Mouse (Mus musculus) midbrain, embryonic 15.5 days (tissue): Measurements from ENCODE around the gene Ksr2. TPM values are rescaled to one million over a fixed set of nuclear protein-coding genes. Genes with fewer than 3 reads are reported as not detected.
"Not testable (repeated sequence)": the region's sequence is repeated elsewhere in the genome, so short reads cannot be mapped to it uniquely, and the experiment has no call there.

Source experiments
- ATAC-seq: fragments of 200-750 bp; cut with Nextera tagmentation; replicated peaks from 2 replicates; pipeline ENCODE4 v1.8.0; 2017; ENCODE audit warnings: moderate TSS enrichment
- H3K27ac ChIP-seq: fragments of 300-500 bp; sonication (generic); 2 replicates; pipeline ENCODE4 v1.5.1; 2015; ENCODE audit warnings: mild to moderate bottlenecking, inconsistent platforms
- H3K27me3 ChIP-seq: fragments of 300-500 bp; sonication (generic); replicated peaks from 2 replicates; pipeline ENCODE4 v1.6.1; 2015; ENCODE audit warnings: inconsistent platforms
- H3K36me3 ChIP-seq: fragments of 300-500 bp; sonication (generic); replicated peaks from 2 replicates; pipeline ENCODE4 v1.6.1; 2015; ENCODE audit warnings: inconsistent platforms
- H3K4me1 ChIP-seq: fragments of 300-500 bp; sonication (generic); 2 replicates; pipeline ENCODE4 v1.6.1; 2015; ENCODE audit warnings: inconsistent platforms
- H3K4me2 ChIP-seq: fragments of 300-500 bp; sonication (generic); 2 replicates; pipeline ENCODE4 v1.6.1; 2015; ENCODE audit warnings: inconsistent platforms, mild to moderate bottlenecking, moderate library complexity
- H3K4me3 ChIP-seq: fragments of 300-500 bp; sonication (generic); 2 replicates; pipeline ENCODE4 v1.5.1; 2015; ENCODE audit warnings: mild to moderate bottlenecking, inconsistent platforms
- H3K9ac ChIP-seq: fragments of 300-500 bp; sonication (generic); 2 replicates; pipeline ENCODE4 v1.6.1; 2015; ENCODE audit warnings: mild to moderate bottlenecking, inconsistent platforms
- H3K9me3 ChIP-seq: fragments of 300-500 bp; sonication (generic); 2 replicates; pipeline ENCODE4 v1.6.1; 2016; ENCODE audit warnings: inconsistent platforms
- WGBS: fragments of 180-500 bp; shearing (Covaris S2); methylation state at CpG from one replicate; pipeline ENCODE4 v1.1.7; 2015; ENCODE audit warnings: mixed read lengths; 5-methylcytosine and 5-hydroxymethylcytosine counted together
- polyA plus RNA-seq: library from polyadenylated mRNA; unstranded; fragments of >200 nt; fragmentation: Nextera tagmentation; extraction: Ambion mirVana; gene quantifications from 2 replicates; pipeline ENCODE4 v1.2.1, GENCODE M21; 2015

The Ksr2 gene
- polyA plus RNA-seq = 10.2 TPM in 2 replicates

GRCm38 (mm10) chr5:117413507-117414501 lies at the start of gene Ksr2:
Ksr2 (plus strand) TSS chr5:117414000.
- Histone ChIP-seq H3K36me3 (no peaks in the 10 kb centered on the region), H3K4me1 (peaks cover 26% of the 10 kb centered on the region), H3K27me3 (0 out of 2 replicates have a peak, but pooled peaks cover 4% of the 10 kb centered on the region), H3K9me3 (no peaks in the 10 kb centered on the region), H3K4me3 (peak within 1 kb of the TSS; percentile 87), H3K9ac (peak within 1 kb of the TSS; percentile 95), H3K4me2 (peak within 1 kb of the TSS; percentile 67), H3K27ac (peak within 1 kb of the TSS; percentile 100)
- ATAC-seq = peak; percentile 91
- under 1% methylated on average over 86 of the region's 89 CpGs for WGBS

GRCm38 (mm10) chr5:117364821-117365220 lies 49.0 kb upstream of the Ksr2 start:
- peaks cover 20% of the 10 kb centered on the region for H3K4me1 ChIP-seq
- no peak overlapping the region for H3K4me3 ChIP-seq
- 90% methylated on average over 3 of the region's 3 CpGs for WGBS
- peaks cover 32% of the 10 kb centered on the region; the same call in 1 of the 2 replicates for H3K36me3 ChIP-seq
- ATAC-seq = no peak
- no peak overlapping the region for H3K9ac ChIP-seq
- H3K9me3 ChIP-seq = no peaks in the 10 kb centered on the region
- H3K4me2 ChIP-seq = no peak overlapping the region
- H3K27ac ChIP-seq = no peak overlapping the region
- no peaks in the 10 kb centered on the region for H3K27me3 ChIP-seq

GRCm38 (mm10) chr5:117365904-117366561 lies 47.8 kb upstream of the Ksr2 start:
- Histone ChIP-seq H3K4me1 (peaks cover 7% of the 10 kb centered on the region), H3K9ac (no peak overlapping the region), H3K36me3 (peaks cover 40% of the 10 kb centered on the region; the same call in 1 of the 2 replicates), H3K27ac (no peak overlapping the region), H3K4me2 (no peak overlapping the region), H3K4me3 (no peak overlapping the region), H3K9me3 (no peaks in the 10 kb centered on the region), H3K27me3 (no peaks in the 10 kb centered on the region)
- ATAC-seq = no peak
- 87% methylated on average over 13 of the region's 13 CpGs for WGBS

GRCm38 (mm10) chr5:117367206-117367605 lies 46.6 kb upstream of the Ksr2 start:
- no peak overlapping the region for H3K4me3 ChIP-seq

GRCm38 (mm10) chr5:117370592-117370991 lies 43.2 kb upstream of the Ksr2 start:
- Histone ChIP-seq H3K4me2 (no peak overlapping the region), H3K27me3 (no peaks in the 10 kb centered on the region), H3K27ac (no peak overlapping the region), H3K9ac (no peak overlapping the region), H3K4me3 (no peak overlapping the region), H3K4me1 (no peaks in the 10 kb centered on the region), H3K9me3 (no peaks in the 10 kb centered on the region), H3K36me3 (peaks cover 55% of the 10 kb centered on the region)
- 89% methylated on average over 10 of the region's 10 CpGs for WGBS
- ATAC-seq = no peak

More at GRCm38 (mm10) chr5:117367206-117367605, 46.6 kb upstream of the Ksr2 start:
- Histone ChIP-seq H3K9me3 (no peaks in the 10 kb centered on the region), H3K36me3 (peaks cover 49% of the 10 kb centered on the region; the same call in 1 of the 2 replicates), H3K4me2 (no peak overlapping the region), H3K4me1 (peaks cover 5% of the 10 kb centered on the region; the same call in 1 of the 2 replicates), H3K27ac (no peak overlapping the region), H3K9ac (no peak overlapping the region), H3K27me3 (no peaks in the 10 kb centered on the region)
- ATAC-seq = no peak
- 68% methylated on average over 8 of the region's 8 CpGs for WGBS

- ATAC-seq = no peak
Observed at GRCm38 (mm10) chr5:117373418-117373817, 40.4 kb upstream of the Ksr2 start.

GRCm38 (mm10) chr5:117374372-117375049 lies 39.3 kb upstream of the Ksr2 start:
- H3K9ac ChIP-seq = no peak overlapping the region
- no peaks in the 10 kb centered on the region for H3K9me3 ChIP-seq
- H3K36me3 ChIP-seq = peaks cover 59% of the 10 kb centered on the region
- ATAC-seq = no peak
- no peak overlapping the region for H3K27ac ChIP-seq
- 92% methylated on average over 7 of the region's 7 CpGs for WGBS
- H3K27me3 ChIP-seq = no peaks in the 10 kb centered on the region
- no peak overlapping the region for H3K4me3 ChIP-seq
- no peak overlapping the region for H3K4me2 ChIP-seq
- no peaks in the 10 kb centered on the region for H3K4me1 ChIP-seq

More at GRCm38 (mm10) chr5:117373418-117373817, 40.4 kb upstream of the Ksr2 start:
- Histone ChIP-seq H3K4me1 (no peaks in the 10 kb centered on the region), H3K27ac (no peak overlapping the region), H3K4me2 (no peak overlapping the region), H3K36me3 (peaks cover 62% of the 10 kb centered on the region), H3K27me3 (no peaks in the 10 kb centered on the region), H3K9ac (no peak overlapping the region), H3K4me3 (no peak overlapping the region), H3K9me3 (no peaks in the 10 kb centered on the region)
- 93% methylated on average over 9 of the region's 9 CpGs for WGBS

GRCm38 (mm10) chr5:117376331-117376761 lies 37.5 kb upstream of the Ksr2 start:
- Histone ChIP-seq H3K27me3 (no peaks in the 10 kb centered on the region), H3K4me2 (no peak overlapping the region), H3K9ac (no peak overlapping the region), H3K27ac (no peak overlapping the region), H3K9me3 (no peaks in the 10 kb centered on the region), H3K36me3 (peaks cover 61% of the 10 kb centered on the region), H3K4me1 (no peaks in the 10 kb centered on the region), H3K4me3 (no peak overlapping the region)
- 78% methylated on average over 11 of the region's 11 CpGs for WGBS
- no peak for ATAC-seq

GRCm38 (mm10) chr5:117377731-117378130 lies 36.1 kb upstream of the Ksr2 start:
- H3K9ac ChIP-seq, H3K27ac ChIP-seq, H3K4me1 ChIP-seq, ATAC-seq, H3K4me3 ChIP-seq, H3K4me2 ChIP-seq, H3K27me3 ChIP-seq, H3K9me3 ChIP-seq: not testable (repeated sequence)
- H3K36me3 ChIP-seq = peaks cover 58% of the 10 kb centered on the region
- 93% methylated on average over 14 of the region's 14 CpGs for WGBS

GRCm38 (mm10) chr5:117380199-117380598 lies 33.6 kb upstream of the Ksr2 start:
- Histone ChIP-seq H3K27ac (no peak overlapping the region), H3K4me1 (no peaks in the 10 kb centered on the region), H3K9me3 (no peaks in the 10 kb centered on the region), H3K4me2 (no peak overlapping the region), H3K4me3 (no peak overlapping the region), H3K27me3 (no peaks in the 10 kb centered on the region), H3K36me3 (peaks cover 51% of the 10 kb centered on the region), H3K9ac (no peak overlapping the region)
- 89% methylated on average over 4 of the region's 4 CpGs for WGBS
- no peak for ATAC-seq

- Histone ChIP-seq H3K4me2 (no peak overlapping the region), H3K9ac (no peak overlapping the region), H3K4me1 (no peaks in the 10 kb centered on the region), H3K27me3 (no peaks in the 10 kb centered on the region), H3K27ac (no peak overlapping the region), H3K9me3 (no peaks in the 10 kb centered on the region), H3K4me3 (no peak overlapping the region), H3K36me3 (peaks cover 39% of the 10 kb centered on the region)
- 83% methylated on average over 7 of the region's 7 CpGs for WGBS
- ATAC-seq = no peak
Observed at GRCm38 (mm10) chr5:117381785-117382184, 32.0 kb upstream of the Ksr2 start.

- Histone ChIP-seq H3K9me3 (no peaks in the 10 kb centered on the region), H3K36me3 (peaks cover 35% of the 10 kb centered on the region), H3K27me3 (no peaks in the 10 kb centered on the region), H3K9ac (no peak overlapping the region), H3K4me3 (no peak overlapping the region), H3K4me1 (peaks cover 4% of the 10 kb centered on the region), H3K4me2 (no peak overlapping the region), H3K27ac (no peak overlapping the region)
- no peak for ATAC-seq
- WGBS = 68% methylated on average over 12 of the region's 12 CpGs
Observed at GRCm38 (mm10) chr5:117383198-117383597, 30.6 kb upstream of the Ksr2 start.
